Mouse (Mus musculus) forebrain, embryonic 11.5 days (tissue): ENCODE measurements around the gene 2310039H08Rik. TPM values are rescaled to one million over a fixed set of nuclear protein-coding genes. Genes with fewer than 3 reads are reported as not detected.
A peak's percentile ranks its signal among the peaks of the same experiment; 100 is the strongest.
"Not testable (repeated sequence)": the region's sequence is repeated elsewhere in the genome, so short reads cannot be mapped to it uniquely, and the experiment has no call there.

Experiments
- ATAC-seq: fragments of 200-750 bp; cut with Nextera tagmentation; replicated peaks from 2 replicates; pipeline ENCODE4 v1.8.0; 2017; ENCODE audit warnings: moderate TSS enrichment; ENCODE audit not compliant: low FRiP score
- DNase-seq: peaks from one replicate; pipeline ENCODE4 v3.0.0-alpha.2; 2017; ENCODE audit warnings: low spot score
- H3K27ac ChIP-seq: fragments of 300-500 bp; sonication (generic); 2 replicates; pipeline ENCODE4 v1.5.1; 2014; ENCODE audit warnings: low read depth, low read length
- H3K27me3 ChIP-seq: fragments of 300-500 bp; sonication (generic); 2 replicates; pipeline ENCODE4 v1.6.1; 2014; ENCODE audit warnings: mild to moderate bottlenecking, low read length, mixed read lengths; ENCODE audit not compliant: control insufficient read depth, insufficient read depth
- H3K36me3 ChIP-seq: fragments of 300-500 bp; sonication (generic); 2 replicates; pipeline ENCODE4 v1.6.1; 2014; ENCODE audit warnings: mild to moderate bottlenecking, low read length, moderate library complexity, mixed read lengths; ENCODE audit not compliant: control insufficient read depth, insufficient read depth
- H3K4me1 ChIP-seq: fragments of 300-500 bp; sonication (generic); replicated peaks from 2 replicates; pipeline ENCODE4 v1.6.1; 2014; ENCODE audit warnings: low read length, mixed read lengths; ENCODE audit not compliant: control insufficient read depth, insufficient read depth
- H3K4me2 ChIP-seq: fragments of 300-500 bp; sonication (generic); 2 replicates; pipeline ENCODE4 v1.6.1; 2014; ENCODE audit warnings: low read depth, mild to moderate bottlenecking, low read length, moderate library complexity, mixed read lengths; ENCODE audit not compliant: severe bottlenecking
- H3K4me3 ChIP-seq: fragments of 300-500 bp; sonication (generic); 2 replicates; pipeline ENCODE4 v1.5.1; 2014; ENCODE audit warnings: low read depth, low read length
- H3K9ac ChIP-seq: fragments of 300-500 bp; sonication (generic); 2 replicates; pipeline ENCODE4 v1.6.1; 2014; ENCODE audit warnings: low read length
- H3K9me3 ChIP-seq: fragments of 300-500 bp; sonication (generic); 2 replicates; pipeline ENCODE4 v1.6.1; 2016; ENCODE audit warnings: low read length, mixed read lengths; ENCODE audit not compliant: control insufficient read depth
- WGBS: fragments of 180-500 bp; shearing (Covaris S2); extraction: QIAGEN DNeasy Blood & Tissue Kit; methylation state at CpG from one replicate; pipeline ENCODE4 v1.1.7; 2014; 5-methylcytosine and 5-hydroxymethylcytosine counted together
- polyA plus RNA-seq: library from polyadenylated mRNA; unstranded; fragments of >200 nt; fragmentation: Nextera tagmentation; extraction: Ambion mirVana; gene quantifications from 2 replicates; pipeline ENCODE4 v1.2.1, GENCODE M21; 2014

2310039H08Rik gene
- polyA plus RNA-seq, 1 experiment from 2014 or later, result 57.5 TPM

DNA sequence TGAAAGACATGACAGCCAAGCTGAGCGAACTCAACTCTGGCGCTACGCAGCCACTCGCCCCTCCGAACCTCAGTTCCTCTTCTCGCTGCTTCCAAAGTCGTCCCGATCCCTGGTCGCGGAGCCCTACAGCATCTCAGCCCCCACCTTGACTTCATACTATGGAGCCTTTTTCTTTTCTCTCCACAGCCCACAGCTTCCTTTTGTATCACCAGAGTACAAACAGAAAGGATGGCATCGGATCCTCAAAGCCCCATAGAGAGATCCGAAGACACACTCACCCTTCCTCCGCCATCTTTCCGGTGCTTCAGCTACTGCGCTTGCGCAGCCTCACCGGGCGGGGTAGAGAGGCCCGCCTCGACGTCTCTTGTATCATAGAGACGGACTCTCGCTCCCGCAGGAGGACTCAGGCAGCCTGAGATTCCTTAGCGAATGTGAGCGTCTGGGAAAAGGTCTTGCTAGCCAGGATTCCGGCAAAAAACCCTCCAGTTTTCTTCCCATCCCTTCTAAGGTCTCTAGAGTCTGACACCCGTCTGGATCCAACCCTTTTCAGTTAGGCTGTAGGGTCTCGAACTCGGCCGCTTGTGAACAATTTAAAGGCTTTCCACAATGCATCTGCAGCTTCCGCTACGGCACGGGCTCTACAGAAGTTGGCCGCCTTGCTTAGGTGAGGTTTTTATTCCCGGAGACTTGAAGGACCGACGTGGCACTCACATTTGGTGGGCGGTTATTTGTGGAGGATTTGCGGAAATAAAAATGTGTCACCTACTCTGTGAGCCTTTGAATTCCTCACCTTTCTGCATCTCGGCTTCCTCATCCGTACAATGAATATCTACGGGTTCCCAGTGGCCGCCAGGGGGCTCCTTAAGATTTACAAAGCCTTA lies 10.1 kb downstream of the 2310039H08Rik start, which contains the start of gene Rpl7l1:
Gene Rpl7l1 (minus strand): TSS at position 332 of the 881 bp plus-strand sequence.
- Histone ChIP-seq H3K9me3 (no peaks in the 10 kb centered on the region), H3K27ac (peak within 1 kb of the TSS; percentile 68), H3K4me1 (0 out of 2 replicates have a peak, but pooled peaks cover 2% of the 10 kb centered on the region), H3K4me2 (peak within 1 kb of the TSS; percentile 59), H3K27me3 (no peaks in the 10 kb centered on the region), H3K9ac (peak within 1 kb of the TSS; percentile 74), H3K36me3 (peaks cover 22% of the 10 kb centered on the region), H3K4me3 (peak within 1 kb of the TSS; percentile 63)
- ATAC-seq, result peak; percentile 94
- peak; percentile 94 for DNase-seq
- 1% methylated on average over 44 of the region's 44 CpGs for WGBS

DNA sequence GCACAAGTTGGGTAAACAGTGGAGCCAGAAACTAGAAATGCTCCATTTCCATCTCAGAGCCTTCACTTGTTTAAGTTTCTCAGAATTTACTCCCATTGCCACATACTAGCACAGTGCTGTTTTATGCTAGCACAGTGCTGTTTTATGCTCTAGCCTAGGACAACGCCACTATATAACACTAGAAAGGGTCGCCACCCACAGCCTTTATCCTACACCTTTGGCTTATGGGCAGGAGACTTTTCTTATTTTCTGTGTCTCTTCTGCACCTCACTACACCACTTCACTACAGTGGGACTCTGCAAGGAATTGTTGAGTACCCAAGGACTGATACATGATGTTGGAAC lies 10.8 kb downstream of the 2310039H08Rik start:
- H3K4me1 ChIP-seq, result 0 out of 2 replicates have a peak, but pooled peaks cover 2% of the 10 kb centered on the region
- H3K4me3 ChIP-seq, result peak overlapping the region; percentile 63
- WGBS, result 84% methylated on average over 2 of the region's 2 CpGs
- no peaks in the 10 kb centered on the region for H3K9me3 ChIP-seq
- H3K4me2 ChIP-seq, result peak overlapping the region; percentile 42; the same call in 1 of the 2 replicates
- peaks cover 16% of the 10 kb centered on the region for H3K36me3 ChIP-seq
- H3K27me3 ChIP-seq, result no peaks in the 10 kb centered on the region
- DNase-seq (no peak), ATAC-seq (peak; percentile 54)
- no peak overlapping the region for H3K27ac ChIP-seq
- no peak overlapping the region for H3K9ac ChIP-seq

DNA sequence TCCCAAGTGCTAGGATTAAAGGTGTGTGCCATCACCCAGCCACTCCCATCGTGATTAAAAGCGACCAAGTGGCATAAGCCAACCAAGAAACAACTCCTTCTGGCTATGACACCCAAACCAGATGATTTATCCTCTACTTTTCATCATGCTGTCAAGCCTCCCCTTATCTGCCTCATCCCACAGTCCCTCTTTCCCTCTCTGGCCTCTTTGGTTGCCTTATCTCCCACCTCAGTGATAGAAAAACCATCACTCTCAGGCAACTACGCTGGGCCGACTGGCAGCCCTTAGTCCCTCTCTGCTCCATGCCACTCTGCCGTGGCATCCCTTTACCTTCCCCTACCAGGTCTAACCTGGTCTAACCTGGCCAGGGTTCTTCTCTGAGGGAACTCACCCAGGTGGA lies 14.5 kb downstream of the 2310039H08Rik start:
- Histone ChIP-seq H3K4me1 (no peaks in the 10 kb centered on the region), H3K27ac (no peak overlapping the region), H3K27me3 (no peaks in the 10 kb centered on the region), H3K4me3 (no peak overlapping the region), H3K9ac (no peak overlapping the region), H3K9me3 (no peaks in the 10 kb centered on the region), H3K4me2 (no peak overlapping the region), H3K36me3 (no peaks in the 10 kb centered on the region)
- 92% methylated on average over 5 of the region's 5 CpGs for WGBS
- ATAC-seq (no peak), DNase-seq (no peak)

DNA sequence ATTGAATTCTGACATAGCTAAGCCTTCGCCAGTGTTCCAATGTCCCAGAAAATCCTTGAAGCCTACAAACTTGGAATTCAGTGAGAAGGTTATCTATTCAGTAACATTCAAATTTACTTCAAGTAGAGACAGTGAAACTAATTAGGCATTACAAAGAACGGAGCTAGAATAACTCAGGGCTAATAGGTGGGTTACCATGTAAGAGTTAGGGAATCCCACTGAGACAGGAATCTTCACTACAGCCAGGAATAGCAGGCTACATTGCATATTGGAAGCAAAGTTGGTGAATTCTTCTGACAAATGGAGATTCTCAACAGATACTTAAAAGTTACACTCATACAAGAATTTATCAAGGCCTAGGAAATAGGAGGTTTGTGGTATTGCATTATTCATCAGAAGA lies 15.5 kb downstream of the 2310039H08Rik start:
- not testable (repeated sequence) for H3K36me3 ChIP-seq, H3K4me1 ChIP-seq, H3K9ac ChIP-seq, H3K27me3 ChIP-seq, DNase-seq, H3K27ac ChIP-seq, H3K4me3 ChIP-seq, H3K4me2 ChIP-seq, H3K9me3 ChIP-seq, ATAC-seq
- 69% methylated on average over 2 of the region's 2 CpGs for WGBS

DNA sequence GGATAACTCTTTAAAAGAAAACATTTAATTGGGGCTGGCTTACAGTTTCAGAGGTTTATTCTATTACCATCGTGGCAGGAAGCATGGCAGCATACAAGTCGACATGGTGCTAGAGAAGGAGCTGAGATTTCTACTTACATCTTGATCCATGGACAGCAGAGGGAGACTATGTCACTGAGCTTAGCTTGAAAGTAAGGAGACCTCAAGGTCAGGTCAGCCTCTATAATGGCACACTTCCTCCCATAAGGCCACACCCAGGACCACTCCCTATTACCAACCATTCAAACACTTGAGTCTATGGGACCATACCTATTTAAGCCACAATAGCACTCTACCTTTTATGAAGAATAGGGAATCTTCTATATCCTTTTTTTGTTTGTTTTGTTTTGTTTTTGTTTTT lies 20.5 kb downstream of the 2310039H08Rik start:
- ATAC-seq (no peak), DNase-seq (no peak)
- Histone ChIP-seq H3K36me3 (no peaks in the 10 kb centered on the region), H3K9ac (no peak overlapping the region), H3K4me1 (no peaks in the 10 kb centered on the region), H3K4me2 (no peak overlapping the region), H3K27me3 (no peaks in the 10 kb centered on the region), H3K9me3 (no peaks in the 10 kb centered on the region), H3K4me3 (no peak overlapping the region), H3K27ac (no peak overlapping the region)
- 89% methylated on average over 2 of the region's 2 CpGs for WGBS

DNA sequence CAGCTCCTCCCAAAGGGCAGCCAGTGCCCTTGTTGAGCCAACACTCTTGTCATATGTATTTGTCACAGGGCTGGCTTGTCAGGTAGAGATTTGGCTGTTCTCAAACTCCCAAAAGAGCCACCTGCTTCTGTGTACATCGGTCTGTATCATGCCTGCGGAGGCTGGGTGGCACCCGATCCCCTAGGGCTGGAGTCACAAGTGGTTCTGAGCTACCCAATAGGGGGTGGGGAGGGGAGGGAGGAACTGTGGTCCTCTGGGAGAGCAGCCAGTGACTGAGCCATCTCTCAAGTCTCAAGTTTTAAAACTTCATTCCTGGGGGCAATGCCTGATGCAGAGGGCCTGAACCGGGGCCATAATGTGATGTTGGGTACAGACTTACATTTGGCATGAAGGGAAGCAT lies 24.3 kb downstream of the 2310039H08Rik start:
- no peak for ATAC-seq
- H3K27ac ChIP-seq, result no peak overlapping the region
- H3K36me3 ChIP-seq, result peaks cover 3% of the 10 kb centered on the region; the same call in 1 of the 2 replicates
- H3K9me3 ChIP-seq, result no peaks in the 10 kb centered on the region
- 82% methylated on average over 4 of the region's 4 CpGs for WGBS
- no peak overlapping the region for H3K9ac ChIP-seq
- no peaks in the 10 kb centered on the region for H3K4me1 ChIP-seq
- no peak overlapping the region for H3K4me2 ChIP-seq
- no peak overlapping the region for H3K4me3 ChIP-seq
- no peak for DNase-seq
- H3K27me3 ChIP-seq, result no peaks in the 10 kb centered on the region

DNA sequence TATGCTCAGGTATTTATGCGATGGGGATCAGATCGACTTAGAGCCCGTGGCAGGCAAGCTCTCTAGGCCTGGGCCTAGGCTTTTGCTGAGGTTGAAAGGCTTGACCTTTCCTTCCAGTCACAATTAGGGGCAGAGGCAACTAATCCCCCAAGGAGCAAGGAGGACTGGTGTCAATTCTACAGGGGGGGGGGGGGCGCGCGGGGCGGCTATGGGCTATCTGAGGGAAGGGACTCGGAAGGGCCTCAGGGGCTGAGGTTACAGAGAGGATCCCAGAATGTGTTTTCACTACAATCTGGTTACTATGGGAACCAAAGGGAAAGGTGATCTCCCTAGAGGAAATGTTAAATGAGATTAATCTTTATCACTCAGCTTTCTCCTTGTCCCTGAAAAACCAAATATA lies 25.0 kb downstream of the 2310039H08Rik start:
- Histone ChIP-seq H3K27ac (no peak overlapping the region), H3K4me2 (no peak overlapping the region), H3K4me3 (no peak overlapping the region), H3K27me3 (no peaks in the 10 kb centered on the region), H3K36me3 (peaks cover 3% of the 10 kb centered on the region; the same call in 1 of the 2 replicates), H3K4me1 (no peaks in the 10 kb centered on the region), H3K9ac (no peak overlapping the region), H3K9me3 (no peaks in the 10 kb centered on the region)
- DNase-seq (no peak), ATAC-seq (no peak)
- 41% methylated on average over 7 of the region's 8 CpGs for WGBS

DNA sequence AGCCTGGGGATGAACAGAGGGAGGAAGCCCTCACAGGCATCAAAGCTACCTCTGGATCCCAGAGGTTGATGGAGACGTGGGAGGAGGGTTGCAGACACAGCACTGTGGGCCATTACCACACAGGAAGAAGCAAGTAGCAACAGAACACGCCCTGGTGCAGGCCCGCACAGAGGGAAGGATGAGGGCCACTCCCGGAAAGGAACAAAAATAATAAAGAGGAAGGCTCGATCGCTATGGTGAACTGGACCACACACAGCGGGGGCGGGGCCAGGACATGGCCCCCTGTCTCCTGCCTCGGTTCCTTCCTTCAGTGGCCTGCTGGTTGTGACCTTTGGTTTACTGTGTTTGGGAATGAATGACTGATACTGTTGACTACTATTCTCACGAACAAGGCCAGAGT lies 27.2 kb downstream of the 2310039H08Rik start:
- Histone ChIP-seq H3K36me3 (peaks cover 3% of the 10 kb centered on the region; the same call in 1 of the 2 replicates), H3K27me3 (no peaks in the 10 kb centered on the region), H3K9me3 (no peaks in the 10 kb centered on the region), H3K27ac (no peak overlapping the region), H3K4me1 (no peaks in the 10 kb centered on the region), H3K4me3 (no peak overlapping the region), H3K4me2 (no peak overlapping the region), H3K9ac (no peak overlapping the region)
- no peak for ATAC-seq
- DNase-seq, result no peak
- WGBS, result 77% methylated on average over 10 of the region's 10 CpGs

DNA sequence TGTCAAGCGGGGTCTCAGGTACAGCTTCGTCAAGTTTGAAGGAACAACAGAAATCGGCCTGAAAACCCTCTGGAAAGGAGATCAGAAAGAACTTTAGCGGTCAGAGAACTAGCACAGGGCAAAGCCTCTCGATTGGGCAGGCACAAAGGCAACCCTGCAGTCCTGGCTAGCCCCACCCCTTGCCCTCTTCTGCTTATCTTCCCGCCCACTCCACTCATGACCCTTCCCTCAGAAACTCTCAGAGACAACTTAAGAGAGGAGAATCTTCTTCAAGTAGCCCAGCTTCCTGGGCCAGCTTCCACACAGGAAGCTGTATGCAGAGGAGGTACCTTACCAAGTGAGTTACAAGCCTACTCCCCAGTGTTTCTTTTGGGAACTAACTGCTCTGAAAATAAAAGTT lies 29.3 kb downstream of the 2310039H08Rik start:
- no peak for DNase-seq
- 91% methylated on average over 6 of the region's 6 CpGs for WGBS
- Histone ChIP-seq H3K27ac (no peak overlapping the region), H3K9me3 (no peaks in the 10 kb centered on the region), H3K27me3 (no peaks in the 10 kb centered on the region), H3K36me3 (peaks cover 3% of the 10 kb centered on the region; the same call in 1 of the 2 replicates), H3K4me2 (no peak overlapping the region), H3K4me1 (no peaks in the 10 kb centered on the region), H3K9ac (no peak overlapping the region), H3K4me3 (no peak overlapping the region)
- no peak for ATAC-seq
